Mouse (Mus musculus): Measurements from ENCODE around the gene Ncdn.

DNA sequence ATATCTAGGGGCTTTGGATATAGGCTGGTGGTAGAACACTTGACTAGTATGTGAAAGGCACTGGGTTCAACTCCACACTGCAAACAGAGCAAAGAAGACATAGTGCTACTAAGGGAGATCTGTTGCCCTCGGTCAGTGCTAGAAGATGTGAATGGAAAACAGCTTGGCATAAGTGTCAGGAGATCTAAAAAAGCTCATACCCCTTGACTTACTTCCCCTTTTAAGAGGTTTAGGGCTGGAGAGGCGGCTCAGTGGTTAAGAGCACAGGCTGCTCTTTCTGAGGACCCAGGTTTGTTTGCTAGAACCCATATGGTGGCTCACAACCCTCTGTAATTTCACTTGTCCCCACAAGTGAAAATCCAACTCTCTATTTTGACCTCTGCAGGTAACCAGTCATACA, 6.2 kb upstream of the Ncdn start:
- TF ChIP-seq CTCF (IDR thresholded peaks at IDR 0.05; ENCODE audit: low read depth, low read length) (no peak), TAL1 (conservative IDR thresholded peaks at IDR 0.05; ENCODE audit: low read depth, low read length) (no peak), GATA1 (IDR thresholded peaks at IDR 0.05; ENCODE audit: borderline replicate concordance, low read length) (no peak), POLR2AphosphoS5 (IDR thresholded peaks at IDR 0.05; ENCODE audit: insufficient replicate concordance, low read depth, low read length) (no peak), GATA2 (IDR thresholded peaks at IDR 0.05; ENCODE audit: borderline replicate concordance, low read depth, low read length) (no peak)
